Mouse (Mus musculus) myocyte (in vitro differentiated cells): ENCODE results near the gene Dnase1l3.

Source experiments
- CEBPB ChIP-seq: IDR thresholded peaks from 2 replicates; pipeline ENCODE4 v1.6.1; 2011; ENCODE audit warnings: mild to moderate bottlenecking, moderate library complexity; ENCODE audit not compliant: poor library complexity, insufficient read depth, severe bottlenecking
- E2F4 ChIP-seq: IDR thresholded peaks from one replicate; pipeline ENCODE4 v1.6.1; 2011; ENCODE audit warnings: mild to moderate bottlenecking, control low read depth, moderate library complexity; ENCODE audit not compliant: insufficient read depth
- MAX ChIP-seq: IDR thresholded peaks from one replicate; pipeline ENCODE4 v1.6.1; 2011; ENCODE audit warnings: low read depth, mild to moderate bottlenecking, control low read depth
- MYOD1 ChIP-seq, 3 experiments: IDR thresholded peaks; one replicate each; pipeline ENCODE4 v1.6.1; 2011; ENCODE audit warnings: control low read depth in 2 of 3, low read depth in 2 of 3, mild to moderate bottlenecking in 2 of 3, moderate library complexity in 1 of 3; ENCODE audit not compliant: insufficient read length in 2 of 3, control insufficient read depth in 1 of 3
- MYOG ChIP-seq, 3 experiments: IDR thresholded peaks; one replicate each; pipeline ENCODE4 v1.6.1; 2011; ENCODE audit warnings: control low read depth in 2 of 3, low read depth in 2 of 3, mild to moderate bottlenecking in 2 of 3; ENCODE audit not compliant: insufficient read length in 2 of 3, control insufficient read depth in 1 of 3, insufficient read depth in 1 of 3
- POLR2A ChIP-seq: IDR thresholded peaks from one replicate; pipeline ENCODE4 v1.6.1; 2011; ENCODE audit warnings: low read depth, mild to moderate bottlenecking, control low read depth, moderate library complexity; ENCODE audit not compliant: insufficient read length
- POLR2AphosphoS2 ChIP-seq: IDR thresholded peaks from one replicate; pipeline ENCODE4 v1.6.1; 2011; ENCODE audit warnings: low read depth, control low read depth; ENCODE audit not compliant: insufficient read length
- REST ChIP-seq: IDR thresholded peaks from one replicate; pipeline ENCODE4 v1.6.1; 2011; ENCODE audit warnings: mild to moderate bottlenecking, control low read depth, moderate library complexity; ENCODE audit not compliant: insufficient read depth, insufficient read length
- TCF12 ChIP-seq: IDR thresholded peaks from one replicate; pipeline ENCODE4 v1.6.1; 2011; ENCODE audit warnings: mild to moderate bottlenecking, control low read depth; ENCODE audit not compliant: poor library complexity, insufficient read depth, severe bottlenecking
- TCF3 ChIP-seq: IDR thresholded peaks from one replicate; pipeline ENCODE4 v1.6.1; 2011; ENCODE audit warnings: low read depth, control low read depth; ENCODE audit not compliant: insufficient read length
- USF1 ChIP-seq: IDR thresholded peaks from one replicate; pipeline ENCODE4 v1.6.1; 2011; ENCODE audit warnings: low read depth, mild to moderate bottlenecking, control low read depth, moderate library complexity

- TF ChIP-seq USF1 (no peak), MAX (no peak), POLR2AphosphoS2 (no peak), POLR2A (no peak), MYOG (IDR thresholded peaks at IDR 0.05; ENCODE audit: control insufficient read depth in 1 of 3, insufficient read depth in 1 of 3, insufficient read length in 2 of 3, low read depth in 2 of 3) (no peak), REST (no peak), TCF12 (no peak), MYOD1 (IDR thresholded peaks at IDR 0.05; ENCODE audit: control insufficient read depth in 1 of 3, insufficient read length in 2 of 3, low read depth in 2 of 3) (no peak), E2F4 (no peak), CEBPB (no peak), TCF3 (no peak)
Measured at GRCm38 (mm10) chr14:8042120-8042519, 47.7 kb upstream of the Dnase1l3 start.
